Mouse (Mus musculus): ENCODE data around the gene Zmym1.
"Not testable (repeated sequence)": the region's sequence is repeated elsewhere in the genome, so short reads cannot be mapped to it uniquely, and the experiment has no call there.

The Zmym1 gene

GRCm38 (mm10) chr4:127060585-127061290 lies at the start of gene Zmym1:
Gene Zmym1 (minus strand): TSS chr4:127061152.
- DNase-seq (ENCODE audit: low spot score), result peak; percentile 91

DNA sequence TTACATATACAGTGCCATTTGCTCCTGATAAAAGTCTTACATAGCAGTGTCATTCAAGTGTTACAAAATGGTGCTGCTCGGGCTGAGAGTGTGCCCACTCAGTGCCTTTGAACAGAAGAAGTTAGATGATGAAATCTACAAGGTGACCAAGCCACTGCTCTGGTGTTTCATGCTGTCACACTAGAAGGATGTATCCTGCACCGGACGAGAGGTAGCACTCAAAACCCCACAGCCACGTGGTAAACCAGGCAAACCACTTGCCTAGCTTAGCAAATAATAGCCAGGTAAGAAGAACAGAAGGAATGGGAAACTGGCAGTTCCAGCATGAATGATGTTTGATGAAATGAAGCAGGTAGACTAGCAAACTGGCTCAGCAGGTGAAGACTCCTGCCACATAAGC lies 49.6 kb upstream of the Zmym1 start:
- no peak for DNase-seq (ENCODE audit: low spot score)

GRCm38 (mm10) chr4:127107566-127107965 lies 46.6 kb upstream of the Zmym1 start:
- DNase-seq (ENCODE audit: low spot score), result no peak

GRCm38 (mm10) chr4:127099552-127099951 lies 38.6 kb upstream of the Zmym1 start:
- DNase-seq (ENCODE audit: low spot score), result not testable (repeated sequence)

- DNase-seq (ENCODE audit: low spot score), result no peak
Measured at GRCm38 (mm10) chr4:127095090-127095489, 34.1 kb upstream of the Zmym1 start.

- DNase-seq (ENCODE audit: low spot score), result no peak
Measured at GRCm38 (mm10) chr4:127091188-127091587, 30.2 kb upstream of the Zmym1 start.

DNA sequence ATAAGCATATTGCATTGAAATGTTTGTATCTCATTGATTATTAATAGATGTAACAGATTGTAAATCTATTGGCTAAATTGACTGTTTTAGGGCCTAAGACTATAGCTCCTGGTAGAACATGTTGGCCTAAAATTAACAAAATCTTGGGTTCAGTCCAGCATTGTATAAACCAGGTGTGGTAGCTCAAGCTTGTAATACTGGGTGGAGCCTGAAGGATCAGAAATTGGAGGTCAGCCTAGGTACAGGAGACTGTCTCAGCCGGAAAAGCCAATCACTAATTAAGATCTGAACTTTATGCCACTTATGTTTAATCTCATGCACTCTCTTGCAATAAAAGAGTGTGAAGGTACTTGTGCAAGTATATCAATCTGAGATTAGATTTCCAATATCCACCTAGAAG lies 24.8 kb upstream of the Zmym1 start:
- no peak for DNase-seq (ENCODE audit: low spot score)

DNA sequence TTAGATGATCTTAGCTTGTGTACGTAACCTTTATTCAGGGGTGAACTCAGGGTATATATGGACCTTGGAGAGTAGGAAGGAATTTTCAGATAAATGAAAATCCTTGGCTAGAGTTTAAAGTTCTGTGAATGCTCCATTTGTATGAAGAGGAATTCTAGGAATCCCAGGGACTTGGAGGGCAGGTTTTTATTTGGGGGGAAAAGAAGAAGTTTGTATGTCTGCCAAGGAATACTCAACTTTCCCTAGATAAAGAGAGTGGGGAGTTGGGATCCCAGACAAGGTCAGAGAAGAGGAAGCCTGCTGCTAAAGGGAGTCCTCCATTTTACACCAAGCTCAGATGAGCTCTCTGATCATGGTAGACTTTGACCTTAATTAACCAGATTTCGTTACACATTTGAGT lies 22.2 kb upstream of the Zmym1 start:
- no peak for DNase-seq (ENCODE audit: low spot score)

DNA sequence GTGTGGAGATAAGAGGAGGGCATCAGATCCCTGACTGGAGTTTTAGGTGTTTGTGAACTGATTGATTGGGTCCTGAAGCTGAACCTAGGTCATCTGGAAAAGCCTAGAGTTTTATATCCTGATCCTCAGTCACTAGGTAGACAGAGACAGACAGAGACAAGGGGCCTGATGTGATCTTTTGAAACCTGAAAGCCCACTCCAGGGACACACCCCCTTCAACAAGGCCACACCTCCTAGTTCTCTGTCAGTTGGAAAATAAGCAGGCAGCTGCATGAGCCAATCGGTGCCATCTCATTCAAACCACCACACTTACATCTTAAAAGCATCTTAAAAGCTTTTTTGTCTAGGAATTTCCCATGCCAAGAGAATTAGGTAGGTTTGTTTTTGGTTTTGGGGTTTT lies 19.9 kb upstream of the Zmym1 start:
- no peak for DNase-seq (ENCODE audit: low spot score)

GRCm38 (mm10) chr4:127076875-127077548 lies 16.1 kb upstream of the Zmym1 start, which contains the start of gene Zmym6:
Gene Zmym6 (plus strand): TSS chr4:127077383.
- peak; percentile 93 for DNase-seq (ENCODE audit: low spot score)

DNA sequence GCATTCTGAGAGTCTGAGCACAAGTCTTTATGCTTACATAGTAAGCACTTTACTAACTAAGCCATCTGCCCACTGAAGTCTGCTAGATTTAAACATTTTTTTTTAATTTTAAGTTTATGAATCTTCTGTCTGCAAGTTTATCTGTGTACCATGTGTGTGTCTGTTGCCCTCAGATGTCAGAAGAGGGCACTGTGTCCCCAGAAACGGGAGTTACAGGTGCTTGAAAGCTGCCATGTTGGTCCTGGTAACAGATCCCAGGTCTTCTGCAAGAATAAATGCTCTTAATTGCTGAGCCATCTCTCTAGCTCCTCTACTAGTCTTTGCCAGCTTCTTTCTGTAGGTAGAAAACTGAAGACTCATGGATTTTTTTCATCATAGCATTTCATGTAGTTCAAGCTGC lies 14.0 kb upstream of the Zmym1 start:
- DNase-seq (ENCODE audit: low spot score), result no peak

GRCm38 (mm10) chr4:127064051-127064450 lies 3.1 kb upstream of the Zmym1 start:
- DNase-seq (ENCODE audit: low spot score), result no peak

DNA sequence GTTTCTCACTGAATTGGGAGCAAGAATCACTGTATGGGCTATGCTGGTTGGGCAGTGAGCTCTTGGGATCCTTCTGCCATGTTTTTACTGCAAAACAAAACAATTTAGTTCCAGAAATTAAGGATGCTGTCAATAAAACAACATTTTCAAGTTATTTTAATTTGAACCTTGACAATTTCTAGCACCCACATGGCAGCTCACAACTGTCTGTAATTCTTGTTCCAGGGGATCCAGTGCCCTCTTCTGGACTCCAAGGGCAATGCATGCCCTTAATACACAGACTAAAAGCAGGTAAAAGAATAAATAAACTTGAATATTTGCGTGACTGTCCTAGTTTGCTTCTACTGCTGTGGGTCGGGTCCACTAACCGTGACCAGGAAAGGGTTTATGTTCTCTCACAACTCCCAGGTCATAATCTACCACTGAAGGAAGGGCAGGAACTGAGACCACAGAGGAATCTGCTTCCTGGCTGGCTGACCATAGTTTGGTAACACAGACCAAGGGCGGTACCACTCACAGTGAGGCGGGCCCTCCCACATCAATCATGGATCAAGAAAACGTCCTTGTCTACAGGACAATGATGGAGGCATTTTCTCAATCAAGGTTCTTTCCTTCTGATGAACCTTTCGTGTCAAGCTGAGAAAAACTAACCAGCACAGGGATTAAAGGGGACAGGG lies 6.3 kb downstream of the Zmym1 start:
- DNase-seq (ENCODE audit: low spot score), result no peak

DNA sequence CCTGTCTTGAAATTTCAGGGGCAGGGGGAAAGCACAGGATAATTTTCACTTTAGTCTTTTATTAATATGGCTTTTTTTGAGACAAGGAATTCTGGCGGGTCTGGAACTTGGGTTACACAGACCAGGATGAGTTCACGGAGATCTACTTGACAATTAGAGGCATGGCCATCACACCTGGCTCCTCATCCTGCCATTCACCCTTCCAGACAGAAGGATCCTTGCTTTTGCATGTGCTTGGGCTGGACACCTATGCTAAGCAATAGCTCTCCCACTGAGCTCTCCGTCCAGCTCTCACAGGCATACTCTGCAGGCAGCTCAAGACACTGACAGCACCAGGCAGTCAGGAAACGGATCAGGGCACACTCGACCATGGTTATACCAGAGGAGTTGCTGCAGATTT lies 7.9 kb downstream of the Zmym1 start:
- DNase-seq (ENCODE audit: low spot score), result no peak

- DNase-seq (ENCODE audit: low spot score), result no peak
Measured at GRCm38 (mm10) chr4:127051121-127051520, 9.8 kb downstream of the Zmym1 start.

- no peak for DNase-seq (ENCODE audit: low spot score)
Measured at GRCm38 (mm10) chr4:127043540-127043939, 17.4 kb downstream of the Zmym1 start.

- DNase-seq (ENCODE audit: low spot score), result no peak
Measured at GRCm38 (mm10) chr4:127039871-127040483, 21.0 kb downstream of the Zmym1 start.

- no peak for DNase-seq (ENCODE audit: low spot score)
Measured at GRCm38 (mm10) chr4:127038828-127039349, 22.1 kb downstream of the Zmym1 start.

DNA sequence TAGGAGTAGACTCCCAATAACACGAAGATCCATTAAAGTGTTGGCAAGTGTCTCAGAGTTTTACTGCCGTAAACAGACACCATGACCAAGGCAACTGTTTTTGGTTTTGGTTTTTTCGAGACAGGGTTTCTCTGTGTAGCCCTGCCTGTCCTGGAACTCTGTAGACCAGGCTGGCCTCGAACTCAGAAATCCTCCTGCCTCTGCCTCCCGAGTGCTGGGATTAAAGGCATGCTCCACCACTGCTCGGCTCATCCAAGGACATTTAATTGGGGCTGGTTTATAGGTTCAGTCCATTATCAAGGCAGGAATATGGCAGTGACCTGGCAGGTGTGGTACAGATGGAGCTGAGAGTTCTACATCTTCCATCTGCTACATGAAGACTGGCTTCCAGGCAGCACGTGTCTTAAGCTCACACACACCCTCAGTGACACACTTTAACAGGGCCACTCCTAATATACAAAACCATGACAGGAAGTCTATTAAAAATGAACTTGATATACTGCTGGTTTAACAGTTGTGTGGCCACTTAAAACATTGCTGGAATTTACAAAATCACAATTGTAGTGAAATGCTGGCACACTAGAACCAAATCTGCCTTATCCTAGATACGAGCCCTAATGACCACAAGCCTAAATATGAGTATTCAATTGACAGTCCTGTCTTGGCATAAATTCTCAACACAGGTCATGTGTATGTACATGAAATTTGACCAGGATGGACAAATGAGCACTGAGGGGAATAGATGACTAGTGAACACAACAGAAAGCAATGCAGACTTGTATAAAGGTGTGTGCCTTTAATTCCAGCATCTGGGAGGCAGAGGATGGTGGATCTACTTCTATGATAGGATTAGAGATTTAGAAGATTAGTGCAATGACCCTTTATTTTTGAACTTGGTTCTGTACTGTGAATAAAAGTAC lies 22.8 kb downstream of the Zmym1 start:
- no peak for DNase-seq (ENCODE audit: low spot score)

DNA sequence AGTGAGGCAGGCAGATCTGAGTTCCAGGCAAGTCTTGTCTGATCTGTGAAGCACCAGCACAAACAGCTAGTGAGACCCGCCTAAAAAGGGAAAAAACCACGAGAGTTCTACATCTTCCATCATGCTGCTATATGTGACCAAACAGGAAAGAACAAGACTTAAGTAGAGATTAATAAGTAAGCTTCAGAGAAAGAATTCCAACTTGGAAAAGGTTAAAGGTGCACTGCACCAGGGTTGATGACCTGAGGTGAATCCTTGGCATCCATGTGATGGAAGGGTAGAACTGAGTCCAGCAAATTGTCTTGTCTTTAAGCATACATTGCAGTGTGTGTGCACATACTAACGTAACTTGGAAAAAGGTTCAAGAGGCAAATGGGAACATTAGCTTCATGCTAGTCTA lies 23.8 kb downstream of the Zmym1 start:
- DNase-seq (ENCODE audit: low spot score), result no peak
